Mouse (Mus musculus) thymus, postnatal 0 days (tissue): ENCODE data around the gene Vegfc. TPM values are rescaled to one million over a fixed set of nuclear protein-coding genes. Genes with fewer than 3 reads are reported as not detected.

ENCODE experiments used
- DNase-seq: peaks from one replicate; pipeline ENCODE4 v3.0.0-alpha.2; 2015; ENCODE audit warnings: low spot score
- polyA plus RNA-seq: library from polyadenylated mRNA; unstranded; fragments of >200 nt; fragmentation: Nextera tagmentation; extraction: Ambion mirVana; gene quantifications from 2 replicates; pipeline ENCODE4 v1.2.1, GENCODE M21; 2015

Gene Vegfc
- 0.99 and 1.1 TPM in 2 replicates for polyA plus RNA-seq

DNA sequence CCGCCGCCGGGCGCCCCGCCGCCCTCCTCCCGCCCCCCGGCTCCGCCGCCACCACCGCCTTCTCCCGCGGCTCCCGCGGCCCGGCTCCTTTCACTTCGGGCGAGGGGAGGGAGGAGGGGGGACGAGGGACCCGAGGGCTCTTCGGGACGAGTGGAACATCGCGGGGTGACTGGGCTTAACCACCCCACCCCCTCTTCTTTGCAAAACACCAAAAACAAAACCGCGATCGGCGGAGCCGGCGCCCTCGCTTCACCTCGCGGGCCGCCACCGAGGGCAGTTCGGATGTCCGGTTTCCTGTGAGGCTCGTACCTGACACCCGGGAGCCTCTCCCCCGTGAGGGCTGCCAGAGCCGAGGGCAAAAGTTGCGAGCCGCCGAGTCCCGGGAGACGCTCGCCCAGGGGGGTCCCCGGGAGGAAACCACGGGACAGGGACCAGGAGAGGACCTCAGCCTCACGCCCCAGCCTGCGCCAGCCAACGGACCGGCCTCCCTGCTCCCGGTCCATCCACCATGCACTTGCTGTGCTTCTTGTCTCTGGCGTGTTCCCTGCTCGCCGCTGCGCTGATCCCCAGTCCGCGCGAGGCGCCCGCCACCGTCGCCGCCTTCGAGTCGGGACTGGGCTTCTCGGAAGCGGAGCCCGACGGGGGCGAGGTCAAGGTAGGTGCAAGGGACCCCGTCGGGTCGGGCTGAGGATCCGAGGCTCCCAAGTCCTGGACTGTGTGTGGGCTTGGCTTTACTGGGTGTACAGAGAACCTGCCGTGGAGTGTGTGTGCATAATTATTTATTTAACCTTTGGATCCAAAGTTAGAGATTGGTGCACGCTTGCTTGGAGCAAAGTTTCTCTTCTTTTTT, at the start of gene Vegfc:
Gene Vegfc, plus strand, starts transcription at position 336 of the 850 bp plus-strand sequence.
- DNase-seq: peak; percentile 9

DNA sequence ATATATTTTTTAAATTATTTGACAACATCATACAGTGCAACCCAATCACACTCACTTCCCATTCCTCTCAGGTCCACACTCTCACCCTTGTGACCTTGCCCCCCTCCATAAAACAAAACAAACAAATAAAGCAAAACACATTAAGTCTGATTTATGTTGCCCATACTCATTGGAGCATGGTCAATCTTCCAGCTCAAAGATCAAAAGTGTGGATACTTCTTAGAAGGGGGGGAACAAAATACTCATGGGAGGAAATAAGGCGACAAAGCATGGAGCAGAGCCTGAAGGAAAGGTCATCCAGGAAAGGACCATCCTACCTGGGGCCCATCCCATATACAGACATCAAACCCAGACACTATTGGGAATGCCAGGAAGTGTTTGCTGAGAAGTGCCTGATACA, 42.8 kb upstream of the Vegfc start:
- no peak for DNase-seq

GRCm38 (mm10) chr8:54042601-54043000, 34.8 kb upstream of the Vegfc start:
- DNase-seq: no peak

- DNase-seq: no peak
Measured at GRCm38 (mm10) chr8:54043468-54043867, 33.9 kb upstream of the Vegfc start.

- DNase-seq: no peak
Measured at GRCm38 (mm10) chr8:54053210-54053609, 24.2 kb upstream of the Vegfc start.

DNA sequence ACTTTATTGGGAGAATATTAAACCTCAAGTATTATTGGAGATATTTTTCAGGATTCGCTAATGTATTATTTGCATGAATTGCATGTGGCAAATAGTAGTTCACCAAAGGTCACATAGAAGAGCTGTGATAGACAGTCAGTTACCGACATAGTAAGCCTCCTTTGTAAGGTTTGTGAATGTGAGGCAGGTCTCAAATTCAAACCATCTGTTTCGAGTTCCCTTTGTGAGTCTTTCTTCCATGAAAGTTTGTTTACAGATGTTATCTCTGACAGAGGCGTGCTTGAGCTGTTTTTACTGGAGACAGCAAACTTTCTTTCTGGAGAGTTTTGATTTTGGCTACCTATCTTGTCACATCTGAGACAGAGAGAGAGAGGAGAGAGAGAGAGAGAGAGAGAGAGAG, 11.9 kb upstream of the Vegfc start:
- no peak for DNase-seq

DNA sequence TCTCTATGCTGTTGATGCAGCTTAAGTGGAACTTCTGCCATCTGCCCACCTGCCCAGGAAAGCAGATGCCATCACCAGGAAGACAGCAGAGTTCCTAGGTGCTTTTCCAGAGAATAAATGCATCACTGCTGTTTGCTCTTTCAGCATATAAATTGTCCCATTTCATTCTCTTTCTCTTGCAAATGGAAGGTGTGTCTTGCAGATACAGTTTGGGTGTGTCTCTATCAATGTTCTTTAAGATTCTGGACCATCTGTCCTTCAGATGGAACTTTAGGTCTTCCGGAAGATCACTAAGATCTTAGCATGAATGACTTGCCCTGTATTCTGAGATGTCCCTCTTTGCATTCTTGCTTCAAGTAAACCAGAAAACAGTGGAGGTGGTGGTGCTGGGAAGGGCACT, 1.1 kb upstream of the Vegfc start:
- no peak for DNase-seq

DNA sequence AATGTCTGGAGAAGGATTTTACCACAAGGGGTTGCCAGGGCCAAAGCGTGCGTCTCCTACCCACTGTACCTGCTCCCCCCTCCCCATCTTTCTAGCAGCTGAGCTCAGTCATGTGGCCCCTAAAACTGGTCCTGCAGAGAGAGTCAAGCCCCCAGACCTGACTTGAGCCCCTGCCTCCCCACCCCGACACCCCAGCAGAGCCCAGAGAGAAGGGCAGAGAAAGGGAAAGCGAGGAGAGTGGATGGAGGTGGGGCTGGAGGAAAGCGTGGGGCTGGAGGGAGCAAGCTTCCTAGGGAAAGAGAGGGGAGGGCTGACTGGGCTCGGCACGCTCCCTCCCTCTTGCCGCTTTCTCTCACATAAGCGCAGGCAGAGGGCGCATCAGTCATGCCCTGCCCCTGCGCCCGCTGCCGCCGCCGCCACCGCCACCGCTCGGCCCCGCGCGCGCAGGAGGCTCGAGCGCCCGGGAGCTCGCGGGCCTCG, 575 bp upstream of the Vegfc start:
- DNase-seq: peak; percentile 21

DNA sequence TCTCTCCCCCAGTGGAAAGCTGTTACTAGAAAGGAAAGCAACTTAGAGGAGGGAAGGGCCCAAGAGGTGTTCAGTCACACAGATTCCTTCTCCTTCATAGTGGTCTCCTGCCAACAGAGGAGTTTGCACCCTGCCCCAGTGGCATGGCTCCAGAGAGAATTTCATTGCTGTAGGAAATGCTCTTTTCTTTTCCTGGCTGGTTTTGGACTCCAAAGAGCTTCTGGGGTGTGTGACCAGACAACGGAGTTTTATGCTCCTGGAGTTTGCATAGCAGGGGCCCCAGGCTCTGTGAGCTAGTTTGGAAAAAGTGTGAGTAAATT, 675 bp downstream of the Vegfc start:
- DNase-seq: no peak

DNA sequence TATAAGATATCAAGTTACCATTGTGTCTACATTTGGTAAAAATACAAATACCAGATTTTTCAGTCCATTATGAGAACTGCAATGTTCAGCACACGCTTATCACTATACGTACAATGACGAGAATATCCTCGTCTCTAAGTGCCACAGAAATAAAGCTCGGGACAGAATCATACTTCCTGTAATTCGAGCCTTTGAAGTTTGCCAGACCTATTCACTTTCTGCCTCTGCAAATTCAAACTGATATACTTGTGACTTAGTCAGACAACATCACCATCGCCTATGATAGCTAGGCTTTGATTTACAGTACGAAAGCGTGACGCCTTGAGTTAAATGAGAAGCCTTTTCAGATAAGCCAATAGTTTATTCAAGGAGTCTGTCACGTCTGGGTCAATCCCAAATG, 1.6 kb downstream of the Vegfc start:
- DNase-seq: no peak

DNA sequence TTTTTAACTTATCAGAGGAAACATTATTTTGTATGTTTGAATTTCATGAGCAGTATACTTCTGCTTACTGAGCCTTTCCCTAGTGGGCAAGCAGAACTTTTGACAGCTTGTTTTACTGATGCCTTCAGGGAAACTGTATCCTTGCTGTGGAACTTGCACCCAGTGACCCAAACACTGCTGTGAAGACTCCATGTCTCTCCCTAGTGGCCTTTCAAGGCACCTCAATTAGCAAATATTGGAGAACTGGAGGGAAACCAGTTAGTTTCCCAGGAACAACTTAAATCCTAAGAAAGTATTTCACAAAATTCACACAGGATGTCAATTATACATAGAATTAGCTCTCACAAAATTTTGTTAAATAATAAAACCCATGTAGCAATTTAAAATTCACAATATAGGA, 2.2 kb downstream of the Vegfc start:
- DNase-seq: no peak

DNA sequence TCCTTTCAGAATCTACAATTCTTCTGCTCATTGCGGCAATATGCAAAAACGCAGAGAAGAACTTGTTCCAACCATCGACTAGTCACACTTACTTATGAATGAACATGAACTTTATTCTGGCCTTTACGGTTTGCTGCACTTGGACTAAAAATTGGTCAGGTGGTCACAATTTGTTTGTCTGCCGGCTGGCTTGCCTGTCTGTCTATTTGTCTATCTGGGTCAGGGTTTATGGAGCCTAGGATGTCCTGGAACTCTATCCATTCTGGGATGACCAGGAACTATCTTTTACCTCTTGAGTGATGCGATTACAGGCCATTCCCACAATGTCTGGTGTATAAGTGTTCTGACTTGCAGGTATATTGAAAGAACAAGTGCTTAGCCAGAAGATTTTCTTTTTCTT, 8.5 kb downstream of the Vegfc start:
- DNase-seq: no peak

GRCm38 (mm10) chr8:54087114-54087513, 9.7 kb downstream of the Vegfc start:
- DNase-seq: no peak

- no peak for DNase-seq
Measured at GRCm38 (mm10) chr8:54089204-54089603, 11.8 kb downstream of the Vegfc start.

- DNase-seq: no peak
Measured at GRCm38 (mm10) chr8:54089901-54090300, 12.5 kb downstream of the Vegfc start.

- DNase-seq: no peak
Measured at GRCm38 (mm10) chr8:54100058-54100457, 22.7 kb downstream of the Vegfc start.

DNA sequence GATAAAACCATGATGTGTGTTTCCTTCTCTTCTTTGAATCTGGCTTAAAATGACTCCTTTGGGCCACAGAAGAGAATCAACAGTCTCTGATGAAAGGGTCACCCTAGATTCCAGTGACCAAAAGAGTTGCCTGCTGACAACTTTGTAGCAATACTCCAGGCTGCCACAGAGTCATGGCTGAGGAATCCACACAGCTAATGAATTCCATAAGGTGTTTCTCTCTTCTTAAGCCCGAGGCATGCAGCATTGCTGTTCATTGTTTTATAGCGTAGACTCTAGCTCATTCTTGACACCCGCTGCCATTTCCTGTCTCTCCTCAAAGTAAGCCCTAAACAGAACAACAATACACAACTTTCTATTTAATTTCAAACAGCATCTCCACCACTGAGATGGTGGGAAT, 37.2 kb downstream of the Vegfc start:
- no peak for DNase-seq

DNA sequence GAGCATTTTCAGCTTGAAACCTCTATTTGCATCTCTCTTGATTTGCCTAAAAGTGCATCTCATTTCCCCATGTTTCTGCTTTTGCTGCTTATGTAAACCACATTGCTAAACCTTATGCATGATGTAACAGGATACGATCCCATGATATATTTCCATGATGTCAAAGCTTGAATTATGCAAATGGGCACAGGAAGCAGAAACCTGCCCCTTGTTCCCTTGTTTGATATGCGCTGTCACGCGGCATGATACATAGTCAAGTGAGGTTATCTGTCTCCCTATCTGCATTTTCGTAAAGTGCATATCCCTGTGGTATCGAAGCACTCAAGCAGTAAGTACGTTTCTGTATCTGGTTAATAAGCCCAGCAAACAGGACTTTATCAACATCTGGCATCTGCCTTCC, 42.7 kb downstream of the Vegfc start:
- no peak for DNase-seq

GRCm38 (mm10) chr8:54121942-54122341, 44.5 kb downstream of the Vegfc start:
- no peak for DNase-seq

DNA sequence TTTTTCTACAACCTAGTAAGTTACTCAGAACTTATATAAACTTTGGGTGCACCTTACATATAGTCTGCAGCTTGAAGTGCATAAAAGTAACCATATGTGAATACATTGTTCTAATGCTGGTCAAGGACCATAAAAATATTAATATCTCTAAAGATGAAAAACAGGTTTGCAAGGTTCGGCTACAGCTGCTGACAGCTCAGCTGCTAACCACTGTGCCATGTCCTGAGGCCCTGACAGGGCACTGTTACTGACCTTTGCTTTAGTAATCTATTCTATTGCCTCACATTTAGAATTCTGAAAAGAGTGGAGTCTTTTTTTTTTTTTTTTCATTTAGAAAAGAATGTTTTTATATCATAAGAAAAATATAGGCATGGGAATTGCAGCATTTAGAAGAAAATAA, 44.9 kb downstream of the Vegfc start:
- no peak for DNase-seq

GRCm38 (mm10) chr8:54130558-54130957, 53.2 kb downstream of the Vegfc start:
- no peak for DNase-seq

GRCm38 (mm10) chr8:54153240-54153639, 75.8 kb downstream of the Vegfc start:
- peak; percentile 19 for DNase-seq

DNA sequence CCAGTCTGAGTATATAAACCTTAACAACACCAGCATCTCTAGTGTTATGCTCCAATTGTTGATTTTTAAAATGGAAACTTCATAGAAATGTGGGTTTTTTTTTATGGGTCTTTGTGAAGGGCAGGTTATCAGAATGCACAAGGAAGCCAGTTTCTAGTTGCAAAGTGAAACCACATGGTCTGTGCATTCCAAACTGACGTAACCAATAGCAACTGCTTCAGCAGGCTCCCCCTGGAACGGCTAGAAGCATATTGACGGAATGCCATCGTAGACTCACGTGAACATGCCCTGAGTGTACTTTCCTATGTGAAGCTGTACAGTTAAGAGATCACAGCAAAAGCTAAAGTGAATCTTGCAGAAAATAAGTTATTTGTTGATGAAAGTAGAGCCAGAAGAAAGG, 86.1 kb downstream of the Vegfc start:
- DNase-seq: no peak
